Mouse (Mus musculus) spleen, adult 2 months (tissue): ENCODE measurements at regions not wholly inside any gene's neighbourhood (a gene's known extent, or its start where the extent isn't known, plus 50 kb on each side); places are given as distances from the start of the nearest gene placed in this dataset.

Experiments used
- DNase-seq, 2 experiments: peaks; one replicate each; pipeline versions ENCODE4 v3.0.0 to v3.0.0-alpha.2; 2012 to 2021; ENCODE audit warnings: low spot score in 2 of 2, low read depth in 1 of 2
- H3K27ac ChIP-seq: fragments of 200-500 bp; 2 replicates; pipeline ENCODE4 v1.5.1; 2012; ENCODE audit warnings: low read length, inconsistent platforms; ENCODE audit not compliant: insufficient read depth
- H3K27me3 ChIP-seq: fragments of 200-500 bp; 2 replicates; pipeline ENCODE4 v1.6.1; 2012; ENCODE audit warnings: mild to moderate bottlenecking, moderate library complexity, low read length, inconsistent platforms; ENCODE audit not compliant: control insufficient read depth, insufficient read depth
- H3K36me3 ChIP-seq: fragments of 200-500 bp; 2 replicates; pipeline ENCODE4 v1.6.1; 2012; ENCODE audit warnings: mild to moderate bottlenecking, low read length, inconsistent platforms; ENCODE audit not compliant: control insufficient read depth, insufficient read depth
- H3K4me1 ChIP-seq: fragments of 200-500 bp; 2 replicates; pipeline ENCODE4 v1.6.1; 2011; ENCODE audit warnings: inconsistent platforms; ENCODE audit not compliant: control insufficient read depth, insufficient read depth, insufficient read length
- H3K4me3 ChIP-seq: fragments of 200-500 bp; 2 replicates; pipeline ENCODE4 v1.5.1; 2011; ENCODE audit warnings: mild to moderate bottlenecking, inconsistent platforms; ENCODE audit not compliant: insufficient read depth, insufficient read length; ENCODE audit errors: extremely low read depth
- CTCF ChIP-seq: fragments of 200-500 bp; IDR thresholded peaks from 2 replicates; pipeline ENCODE4 v1.5.1; 2011; ENCODE audit warnings: mild to moderate bottlenecking, inconsistent platforms; ENCODE audit not compliant: insufficient read depth, insufficient read length, insufficient replicate concordance; ENCODE audit errors: extremely low read depth
- POLR2A ChIP-seq: fragments of 200-500 bp; IDR thresholded peaks from 2 replicates; pipeline ENCODE4 v1.6.1; 2011; ENCODE audit warnings: low read depth, low read length, inconsistent platforms
- WGBS: fragments of 180-500 bp; shearing (Covaris S2); methylation state at CpG from one replicate; pipeline ENCODE4 v1.1.7; 2018; 5-methylcytosine and 5-hydroxymethylcytosine counted together

DNA sequence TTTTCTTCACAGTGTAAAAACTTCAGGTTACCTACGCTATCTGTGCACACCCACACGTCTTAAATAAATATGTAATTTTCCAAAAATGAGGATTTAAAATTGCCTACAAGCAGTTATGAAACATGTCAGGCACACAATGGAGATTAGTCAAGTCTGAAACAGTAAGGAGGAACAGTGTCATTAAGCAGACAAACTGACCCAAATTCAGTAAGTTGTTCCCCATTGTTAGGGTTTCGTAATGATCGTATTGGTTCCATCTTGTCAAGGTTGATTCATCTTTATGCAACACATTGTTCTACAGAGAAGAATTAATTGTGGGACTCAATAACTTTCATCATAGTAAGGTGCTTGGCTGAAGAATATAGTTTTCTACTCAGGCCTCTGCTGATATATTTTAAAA is 312.7 kb upstream of the Slc24a5 start:
- DNase-seq = no peak
- Histone ChIP-seq H3K27me3 (no peaks in the 10 kb centered on the region), H3K4me1 (peaks cover 7% of the 10 kb centered on the region; the same call in 1 of the 2 replicates), H3K4me3 (no peak overlapping the region), H3K27ac (no peak overlapping the region), H3K36me3 (no peaks in the 10 kb centered on the region)
- TF ChIP-seq CTCF (no peak), POLR2A (no peak)
- WGBS = 83% methylated on average over 4 of the region's 4 CpGs

- Histone ChIP-seq H3K27ac (no peak overlapping the region), H3K27me3 (no peaks in the 10 kb centered on the region), H3K36me3 (no peaks in the 10 kb centered on the region), H3K4me1 (peaks cover 8% of the 10 kb centered on the region; the same call in 1 of the 2 replicates), H3K4me3 (no peak overlapping the region)
- DNase-seq = no peak
- WGBS = 97% methylated on average over 2 of the region's 2 CpGs
- TF ChIP-seq CTCF (no peak), POLR2A (no peak)
Measured at GRCm38 (mm10) chr2:124758992-124759391, 308.9 kb upstream of the Slc24a5 start.

DNA sequence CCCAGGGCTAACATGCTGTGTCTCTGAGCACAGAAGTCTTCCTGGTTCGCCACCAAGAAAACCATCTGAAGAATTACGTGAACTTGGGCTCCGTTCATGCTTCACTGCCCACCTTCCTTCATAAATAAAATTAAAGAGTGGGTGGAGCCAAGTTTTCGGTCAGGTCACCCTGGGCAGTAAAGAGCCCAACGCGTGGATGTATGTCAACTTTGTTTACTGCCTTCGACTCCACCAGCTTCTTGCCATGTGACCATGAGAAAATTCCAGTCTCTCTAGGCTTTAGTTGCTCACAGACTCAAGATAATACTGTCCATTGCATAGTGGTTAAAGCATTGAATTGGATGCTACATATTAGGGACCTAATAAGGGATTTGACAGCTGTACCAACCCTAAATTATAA is 304.3 kb upstream of the Slc24a5 start:
- WGBS = 59% methylated on average over 7 of the region's 7 CpGs
- no peak for DNase-seq

GRCm38 (mm10) chr2:124764186-124764910 is 303.6 kb upstream of the Slc24a5 start:
- H3K27me3 ChIP-seq = no peaks in the 10 kb centered on the region
- H3K36me3 ChIP-seq = no peaks in the 10 kb centered on the region
- WGBS = 76% methylated on average over 10 of the region's 10 CpGs
- no peak overlapping the region for H3K4me3 ChIP-seq
- H3K27ac ChIP-seq = no peak overlapping the region
- H3K4me1 ChIP-seq = peaks cover 3% of the 10 kb centered on the region; the same call in 1 of the 2 replicates
- no peak for DNase-seq
- TF ChIP-seq POLR2A (no peak), CTCF (no peak)

More for the DNA sequence above, 304.3 kb upstream of the Slc24a5 start:
- Histone ChIP-seq H3K36me3 (no peaks in the 10 kb centered on the region), H3K4me3 (no peak overlapping the region), H3K27ac (no peak overlapping the region), H3K4me1 (peaks cover 3% of the 10 kb centered on the region; the same call in 1 of the 2 replicates), H3K27me3 (no peaks in the 10 kb centered on the region)
- TF ChIP-seq CTCF (no peak), POLR2A (no peak)

GRCm38 (mm10) chr2:124769267-124769967 is 298.5 kb upstream of the Slc24a5 start:
- Histone ChIP-seq H3K4me1 (peaks cover 6% of the 10 kb centered on the region; the same call in 1 of the 2 replicates), H3K27ac (no peak overlapping the region), H3K36me3 (no peaks in the 10 kb centered on the region), H3K27me3 (no peaks in the 10 kb centered on the region), H3K4me3 (no peak overlapping the region)
- TF ChIP-seq POLR2A (no peak), CTCF (no peak)
- 90% methylated on average over 6 of the region's 6 CpGs for WGBS
- DNase-seq = no peak

GRCm38 (mm10) chr2:124770028-124770427 is 297.9 kb upstream of the Slc24a5 start:
- H3K36me3 ChIP-seq = no peaks in the 10 kb centered on the region
- H3K4me1 ChIP-seq = peaks cover 6% of the 10 kb centered on the region; the same call in 1 of the 2 replicates
- WGBS = 88% methylated on average over 2 of the region's 2 CpGs
- no peak overlapping the region for H3K27ac ChIP-seq
- TF ChIP-seq CTCF (no peak), POLR2A (no peak)
- no peak for DNase-seq
- H3K27me3 ChIP-seq = no peaks in the 10 kb centered on the region
- no peak overlapping the region for H3K4me3 ChIP-seq
